ENCODE assay signal across 7 mouse cellular contexts in genomic region chrX:18161796-18162191, GRCm38 (mm10). TPM values are rescaled to one million over a fixed set of nuclear protein-coding genes. Genes with fewer than 3 reads are reported as not detected.
DNase-seq lines count a peak whose midpoint lies in the region; ATAC-seq and TF ChIP-seq lines count a peak whose summit lies in the region.

No protein-coding gene starts in this region.

- no peaks in the 10 kb centered on the region for H3K4me1 ChIP-seq in lung, postnatal 0 days (ENCODE audit: insufficient read depth, low read depth, low read length)
- no peaks in the 10 kb centered on the region for H3K4me1 ChIP-seq in forebrain, embryonic 12.5 days
- no peaks in the 10 kb centered on the region; the same call in 1 of the 2 replicates for H3K4me1 ChIP-seq in liver, adult 2 months (ENCODE audit: control insufficient read depth, insufficient read depth, low read length)
- no peaks in the 10 kb centered on the region for H3K4me1 ChIP-seq in small intestine, adult 2 months (ENCODE audit: control insufficient read depth, insufficient read depth, insufficient read length, low read length)

- H3K27me3 ChIP-seq in lung, postnatal 0 days (replicated peaks; ENCODE audit: insufficient read depth, low read length), result no peaks in the 10 kb centered on the region
- no peaks in the 10 kb centered on the region for H3K27me3 ChIP-seq in forebrain, embryonic 12.5 days
- H3K27me3 ChIP-seq in liver, adult 2 months (ENCODE audit: control insufficient read depth, insufficient read depth, low read length), result no peaks in the 10 kb centered on the region
- H3K27me3 ChIP-seq in small intestine, adult 2 months (ENCODE audit: control insufficient read depth, insufficient read depth, low read length), result no peaks in the 10 kb centered on the region

- peak overlapping the region; percentile 82 for H3K4me3 ChIP-seq in lung, postnatal 0 days (ENCODE audit: low read depth, low read length)
- peak overlapping the region; percentile 82 for H3K4me3 ChIP-seq in forebrain, embryonic 12.5 days (replicated peaks)
- peak overlapping the region; percentile 92 for H3K4me3 ChIP-seq in liver, adult 2 months (ENCODE audit: insufficient read depth, low read depth, low read length)
- H3K4me3 ChIP-seq in small intestine, adult 2 months (ENCODE audit: low read depth, low read length), result peak overlapping the region; percentile 99

- no peaks in the 10 kb centered on the region for H3K36me3 ChIP-seq in lung, postnatal 0 days (ENCODE audit: insufficient read depth, low read length)
- H3K36me3 ChIP-seq in forebrain, embryonic 12.5 days (replicated peaks), result no peaks in the 10 kb centered on the region
- no peaks in the 10 kb centered on the region for H3K36me3 ChIP-seq in liver, adult 2 months (ENCODE audit: control insufficient read depth, insufficient read depth, low read length)
- no peaks in the 10 kb centered on the region for H3K36me3 ChIP-seq in small intestine, adult 2 months (ENCODE audit: control insufficient read depth, insufficient read depth, low read length)

- H3K9ac ChIP-seq in lung, postnatal 0 days (replicated peaks; ENCODE audit: low read depth), result peak overlapping the region; percentile 66
- H3K9ac ChIP-seq in forebrain, embryonic 12.5 days, result peak overlapping the region; percentile 68
- peak overlapping the region; percentile 87 for H3K9ac ChIP-seq in liver, adult 2 months (ENCODE audit: low read depth, low read length)

- intact Hi-C loops in gastrocnemius, postnatal 14 days (cut with DNase I; ENCODE audit: low total_unique reads), result loop anchor here (10.0 kb wide), 1 partner anchor 93 kb away; no protein-coding TSS in a partner anchor

- peak; percentile 43 for ATAC-seq in lung, postnatal 0 days
- peak; percentile 74 for ATAC-seq in forebrain, embryonic 12.5 days (ENCODE audit: low FRiP score)

- peaks cover 6% of the 10 kb centered on the region; the same call in 1 of the 2 replicates for H3K79me2 ChIP-seq in liver, adult 2 months (ENCODE audit: control insufficient read depth, insufficient read depth, low read length)

- DNase-seq in lung, postnatal 0 days (ENCODE audit: low spot score), result no peak
- no peak for DNase-seq in lung, postnatal 4 days
- peak; percentile 78 for DNase-seq in cerebellum, adult 8-10 months
- DNase-seq in liver, adult 2 months (ENCODE audit: extremely low read depth, low read depth, low spot score), result no peak
- no peak for DNase-seq in gastrocnemius, postnatal 14 days

- peak overlapping the region; percentile 94 for H3K27ac ChIP-seq in lung, postnatal 0 days (ENCODE audit: low read length)
- peak overlapping the region; percentile 97 for H3K27ac ChIP-seq in forebrain, embryonic 12.5 days
- H3K27ac ChIP-seq in liver, adult 2 months (replicated peaks; ENCODE audit: insufficient read depth, low read depth, low read length), result peak overlapping the region; percentile 92
- H3K27ac ChIP-seq in small intestine, adult 2 months (ENCODE audit: insufficient read depth, low read depth, low read length), result peak overlapping the region; percentile 84

- no peak for TF ChIP-seq CTCF in lung, postnatal 0 days (IDR thresholded peaks at IDR 0.05)
- TF ChIP-seq CTCF in liver, adult 2 months (IDR thresholded peaks at IDR 0.05; ENCODE audit: low read depth, low read length), result no peak
- TF ChIP-seq CTCF in small intestine, adult 2 months (IDR thresholded peaks at IDR 0.05; ENCODE audit: extremely low read depth, insufficient read length, insufficient replicate concordance, low read depth, low read length), result no peak

- H3K9me3 ChIP-seq in lung, postnatal 0 days (ENCODE audit: low read length), result no peaks in the 10 kb centered on the region
- H3K9me3 ChIP-seq in forebrain, embryonic 12.5 days, result no peaks in the 10 kb centered on the region

- TF ChIP-seq EP300 in lung, postnatal 0 days (IDR thresholded peaks at IDR 0.05), result no peak

- H3K4me2 ChIP-seq in lung, postnatal 0 days (replicated peaks; ENCODE audit: low read depth, low read length), result peak overlapping the region; percentile 66
- peak overlapping the region; percentile 59 for H3K4me2 ChIP-seq in forebrain, embryonic 12.5 days

- WGBS in lung, postnatal 0 days, result 1% methylated on average over 26 of the region's 28 CpGs
- under 1% methylated on average over 26 of the region's 28 CpGs for WGBS in forebrain, embryonic 12.5 days
- under 1% methylated on average over 28 of the region's 28 CpGs for WGBS in liver, adult 2 months
- 0% methylated on average over 28 of the region's 28 CpGs for WGBS in small intestine, adult 2 months

- TF ChIP-seq POLR2A in liver, adult 2 months (IDR thresholded peaks at IDR 0.05; ENCODE audit: extremely low read depth, insufficient read depth, low read length), result no peak
- no peak for TF ChIP-seq POLR2A in small intestine, adult 2 months (IDR thresholded peaks at IDR 0.05; ENCODE audit: low read depth, low read length)

RNA-seq across cellular contexts. Expression of gene Kdm6a, which starts 0.6 kb away (rescaled TPM):
- 16.3 and 17.4 TPM in 2 replicates for polyA plus RNA-seq in lung, postnatal 0 days (2015; fragmentation: Nextera tagmentation; extraction: Ambion mirVana)
- polyA plus RNA-seq in forebrain, embryonic 12.5 days (2016; fragmentation: Nextera tagmentation; extraction: Ambion mirVana), result 32.4 and 35.0 TPM in 2 replicates
- 20.8 and 21.8 TPM in 2 replicates for total RNA-seq in liver, adult 2 months (2014; rRNA removed)
- polyA plus RNA-seq in liver, adult 2 months (2012; rRNA removed), result 4.2 and 4.9 TPM in 2 replicates
- 4.4 and 7.3 TPM in 2 replicates for polyA plus RNA-seq in small intestine, adult 2 months (2012; rRNA removed)
- 10 to 100 TPM; 23.0 to 27.3 TPM for total RNA-seq in gastrocnemius, postnatal 14 days (2021)

RNA-seq across cellular contexts. Expression of gene Dusp21, which starts 16.1 kb away (rescaled TPM):
- not detected in 2 replicates for polyA plus RNA-seq in lung, postnatal 0 days (2015; fragmentation: Nextera tagmentation; extraction: Ambion mirVana)
- not detected in 2 replicates for polyA plus RNA-seq in forebrain, embryonic 12.5 days (2016; fragmentation: Nextera tagmentation; extraction: Ambion mirVana)
- not detected in 2 replicates for total RNA-seq in liver, adult 2 months (2014; rRNA removed)
- polyA plus RNA-seq in liver, adult 2 months (2012; rRNA removed), result not detected in 2 replicates
- polyA plus RNA-seq in small intestine, adult 2 months (2012; rRNA removed), result not detected in 2 replicates
- total RNA-seq in gastrocnemius, postnatal 14 days (2021), result not detected
